Mouse (Mus musculus) C2C12 (cell line): ENCODE data around the gene Atxn7l2. TPM values are rescaled to one million over a fixed set of nuclear protein-coding genes. Genes with fewer than 3 reads are reported as not detected.
A peak's percentile ranks its signal among the peaks of the same experiment; 100 is the strongest.

Experiments
- H3K27me3 ChIP-seq: one replicate; pipeline ENCODE4 v1.6.1; 2011; ENCODE audit not compliant: control insufficient read depth, insufficient read depth, insufficient read length
- H3K36me3 ChIP-seq: one replicate; pipeline ENCODE4 v1.6.1; 2011; ENCODE audit not compliant: control insufficient read depth, insufficient read depth
- H3K4me3 ChIP-seq: one replicate; pipeline ENCODE4 v1.5.1; 2011; ENCODE audit warnings: mild to moderate bottlenecking, control low read depth; ENCODE audit not compliant: poor library complexity, insufficient read depth, severe bottlenecking
- H3K79me2 ChIP-seq: one replicate; pipeline ENCODE4 v1.6.1; 2011; ENCODE audit not compliant: control insufficient read depth, insufficient read depth
- H3K79me3 ChIP-seq: one replicate; pipeline ENCODE4 v1.6.1; 2011; ENCODE audit warnings: low read depth, control low read depth
- H3ac ChIP-seq: one replicate; pipeline ENCODE3; 2011; ENCODE audit warnings: low read depth; ENCODE audit not compliant: control insufficient read depth, insufficient read length
- CEBPB ChIP-seq: IDR thresholded peaks from one replicate; pipeline ENCODE4 v1.6.1; 2011; ENCODE audit warnings: low read depth, mild to moderate bottlenecking, control low read depth, moderate library complexity
- CTCF ChIP-seq: IDR thresholded peaks from one replicate; pipeline ENCODE4 v1.5.1; 2011; ENCODE audit not compliant: control insufficient read depth, insufficient read depth, insufficient read length
- FOSL1 ChIP-seq: IDR thresholded peaks from one replicate; pipeline ENCODE4 v1.8.0; 2011; ENCODE audit warnings: mild to moderate bottlenecking, low read length; ENCODE audit not compliant: poor library complexity, insufficient read depth, severe bottlenecking
- MAX ChIP-seq: IDR thresholded peaks from one replicate; pipeline ENCODE4 v1.6.1; 2011; ENCODE audit warnings: mild to moderate bottlenecking, control low read depth
- MYOD1 ChIP-seq: IDR thresholded peaks from one replicate; pipeline ENCODE4 v1.6.1; 2011; ENCODE audit warnings: low read depth; ENCODE audit not compliant: control insufficient read depth, insufficient read length
- MYOG ChIP-seq: IDR thresholded peaks from one replicate; pipeline ENCODE4 v1.6.1; 2011; ENCODE audit not compliant: control insufficient read depth, insufficient read length; ENCODE audit errors: extremely low read depth
- USF1 ChIP-seq: IDR thresholded peaks from one replicate; pipeline ENCODE4 v1.6.1; 2011; ENCODE audit warnings: low read depth, mild to moderate bottlenecking, control low read depth, moderate library complexity
- polyA plus RNA-seq: library from polyadenylated mRNA; unstranded; fragments of >200 nt; fragmentation: generic; extraction: Trizol; gene quantifications from one replicate; pipeline ENCODE4 v1.2.1, GENCODE M21; 2012; ENCODE audit warnings: missing spikeins

Atxn7l2 gene
- polyA plus RNA-seq, 1 experiment = 6.8 TPM

- H3K36me3 ChIP-seq = no peaks in the 10 kb centered on the region
- no peaks in the 10 kb centered on the region for H3K79me2 ChIP-seq
- TF ChIP-seq CEBPB (no peak), MAX (no peak), USF1 (no peak), MYOD1 (no peak), FOSL1 (no peak), MYOG (no peak), CTCF (no peak)
- H3K79me3 ChIP-seq = no peaks in the 10 kb centered on the region
- no peak overlapping the region for H3K4me3 ChIP-seq
- H3ac ChIP-seq = no peak overlapping the region
- peaks cover 24% of the 10 kb centered on the region for H3K27me3 ChIP-seq
Measured at GRCm38 (mm10) chr3:108165532-108166315, 45.0 kb downstream of the Atxn7l2 start.

GRCm38 (mm10) chr3:108164807-108165206 lies 45.9 kb downstream of the Atxn7l2 start:
- H3K4me3 ChIP-seq = no peak overlapping the region
- peak; percentile 83 for TF ChIP-seq CTCF
- no peak for TF ChIP-seq MAX
- peaks cover 31% of the 10 kb centered on the region for H3K27me3 ChIP-seq
- H3K79me3 ChIP-seq = no peaks in the 10 kb centered on the region
- no peaks in the 10 kb centered on the region for H3K36me3 ChIP-seq
- H3ac ChIP-seq = no peak overlapping the region
- no peaks in the 10 kb centered on the region for H3K79me2 ChIP-seq

GRCm38 (mm10) chr3:108164091-108164490 lies 46.6 kb downstream of the Atxn7l2 start:
- H3K4me3 ChIP-seq = no peak overlapping the region
- no peaks in the 10 kb centered on the region for H3K79me3 ChIP-seq
- no peaks in the 10 kb centered on the region for H3K79me2 ChIP-seq
- peaks cover 34% of the 10 kb centered on the region for H3K27me3 ChIP-seq
- H3K36me3 ChIP-seq = no peaks in the 10 kb centered on the region
- H3ac ChIP-seq = no peak overlapping the region
- TF ChIP-seq MAX (no peak), CEBPB (no peak), MYOG (no peak), FOSL1 (no peak), USF1 (no peak), CTCF (no peak), MYOD1 (no peak)

- H3K27me3 ChIP-seq = peaks cover 47% of the 10 kb centered on the region
- no peak overlapping the region for H3K4me3 ChIP-seq
- no peaks in the 10 kb centered on the region for H3K79me2 ChIP-seq
- H3ac ChIP-seq = no peak overlapping the region
- H3K36me3 ChIP-seq = no peaks in the 10 kb centered on the region
- H3K79me3 ChIP-seq = no peaks in the 10 kb centered on the region
- TF ChIP-seq CEBPB (no peak), FOSL1 (no peak), MYOG (no peak), MAX (no peak), CTCF (no peak), MYOD1 (no peak), USF1 (no peak)
Measured at GRCm38 (mm10) chr3:108158383-108159037, 52.2 kb downstream of the Atxn7l2 start.

GRCm38 (mm10) chr3:108154656-108155055 lies 56.1 kb downstream of the Atxn7l2 start, which contains the start of gene Gpr61:
Gene Gpr61 (minus strand): TSS chr3:108154882.
- no peak within 1 kb of the TSS for H3ac ChIP-seq
- no peak within 1 kb of the TSS for H3K4me3 ChIP-seq
- peaks cover 23% of the 10 kb centered on the region for H3K27me3 ChIP-seq
- H3K79me3 ChIP-seq = no peaks in the 10 kb centered on the region
- H3K36me3 ChIP-seq = no peaks in the 10 kb centered on the region
- TF ChIP-seq MYOD1 (no peak), MYOG (no peak), FOSL1 (no peak)
- H3K79me2 ChIP-seq = no peaks in the 10 kb centered on the region

GRCm38 (mm10) chr3:108152290-108152689 lies 58.4 kb downstream of the Atxn7l2 start:
- H3K27me3 ChIP-seq = peaks cover 13% of the 10 kb centered on the region
- H3K36me3 ChIP-seq = no peaks in the 10 kb centered on the region
- no peak for TF ChIP-seq MYOG
- no peak for TF ChIP-seq MAX
- no peak for TF ChIP-seq FOSL1
- no peak for TF ChIP-seq USF1
- no peak for TF ChIP-seq CEBPB
- no peak for TF ChIP-seq MYOD1
- no peak for TF ChIP-seq CTCF
- H3K79me3 ChIP-seq = no peaks in the 10 kb centered on the region
- H3K4me3 ChIP-seq = no peak overlapping the region
- no peak overlapping the region for H3ac ChIP-seq
- no peaks in the 10 kb centered on the region for H3K79me2 ChIP-seq

Other genes with a start within 250 kb of the Atxn7l2 start
- not detected for gene Gstm3, start 241.7 kb downstream of the Atxn7l2 start, polyA plus RNA-seq
- 7.7 TPM for gene Gstm2, start 224.5 kb downstream of the Atxn7l2 start, polyA plus RNA-seq
- 89.8 TPM for gene Gstm1, start 193.0 kb downstream of the Atxn7l2 start, polyA plus RNA-seq
- gene Gstm4, start 166.0 kb downstream of the Atxn7l2 start, polyA plus RNA-seq = 0.39 TPM
- 58.3 TPM for gene Ampd2, start 124.3 kb downstream of the Atxn7l2 start, polyA plus RNA-seq
- 1.1 TPM for gene Gnat2, start 118.1 kb downstream of the Atxn7l2 start, polyA plus RNA-seq
- 28.8 TPM for gene Gnai3, start 64.8 kb downstream of the Atxn7l2 start, polyA plus RNA-seq
- 0.01 TPM for gene Gpr61, start 56.1 kb downstream of the Atxn7l2 start, polyA plus RNA-seq
- gene Amigo1, start 24.6 kb downstream of the Atxn7l2 start, polyA plus RNA-seq = 1.9 TPM
- gene Cyb561d1, start 9.7 kb downstream of the Atxn7l2 start, polyA plus RNA-seq = 1.7 TPM
- not detected for gene Sypl2, start 15.7 kb upstream of the Atxn7l2 start, polyA plus RNA-seq
- 289 TPM for gene Psma5, start 46.0 kb upstream of the Atxn7l2 start, polyA plus RNA-seq
- 0.41 TPM for gene Sort1, start 73.1 kb upstream of the Atxn7l2 start, polyA plus RNA-seq
- gene Mybphl, start 154.0 kb upstream of the Atxn7l2 start, polyA plus RNA-seq = not detected
- 27.9 TPM for gene Psrc1, start 172.9 kb upstream of the Atxn7l2 start, polyA plus RNA-seq
- not detected for gene Celsr2, start 204.6 kb upstream of the Atxn7l2 start, polyA plus RNA-seq
- 272 TPM for gene Sars, start 234.3 kb upstream of the Atxn7l2 start, polyA plus RNA-seq